Mouse (Mus musculus) MEL (cell line): ENCODE results near the gene H2-Ob. TPM values are rescaled to one million over a fixed set of nuclear protein-coding genes. Genes with fewer than 3 reads are reported as not detected.

ENCODE experiments used
- DNase-seq: peaks from one replicate; pipeline ENCODE4 v3.0.0; 2011; ENCODE audit warnings: low read depth, low spot score
- H3K27ac ChIP-seq: 2 replicates; pipeline ENCODE4 v1.5.1; 2012; ENCODE audit warnings: low read depth, mild to moderate bottlenecking, control low read depth, low read length, moderate library complexity; ENCODE audit not compliant: control insufficient read depth
- H3K27me3 ChIP-seq, 2 experiments: fragments of 150-350 bp in 1 of 2; sonication (generic) in 1 of 2; 2 replicates each; pipeline ENCODE4 v1.6.1; 2012; ENCODE audit warnings: low read length in 2 of 2, mild to moderate bottlenecking in 2 of 2, improper control_type of control experiment in 1 of 2, moderate library complexity in 1 of 2; ENCODE audit not compliant: insufficient read depth in 2 of 2, control insufficient read depth in 1 of 2
- H3K36me3 ChIP-seq, 2 experiments: 2 replicates each; pipeline ENCODE4 v1.6.1; 2012 to 2014; ENCODE audit warnings: low read length in 2 of 2, improper control_type of control experiment in 1 of 2, inconsistent platforms in 1 of 2, mild to moderate bottlenecking in 1 of 2; ENCODE audit not compliant: insufficient read depth in 2 of 2, control insufficient read depth in 1 of 2
- H3K4me1 ChIP-seq, 2 experiments: fragments of 150-350 bp in 1 of 2; sonication (generic) in 1 of 2; 2 replicates each; pipeline ENCODE4 v1.6.1; 2012; ENCODE audit warnings: low read length in 2 of 2, improper control_type of control experiment in 1 of 2, mild to moderate bottlenecking in 1 of 2; ENCODE audit not compliant: insufficient read depth in 2 of 2, control insufficient read depth in 1 of 2
- H3K4me3 ChIP-seq, 2 experiments: fragments of 150-350 bp in 1 of 2; sonication (generic) in 1 of 2; 2 replicates each; pipeline ENCODE4 v1.5.1; 2012; ENCODE audit warnings: low read depth in 2 of 2, low read length in 2 of 2, mild to moderate bottlenecking in 2 of 2, moderate library complexity in 2 of 2, control low read depth in 1 of 2, improper control_type of control experiment in 1 of 2; ENCODE audit not compliant: control insufficient read depth in 1 of 2, insufficient read depth in 1 of 2
- H3K79me2 ChIP-seq: 2 replicates; pipeline ENCODE4 v1.6.1; 2012; ENCODE audit warnings: mild to moderate bottlenecking, low read length, moderate library complexity; ENCODE audit not compliant: control insufficient read depth, poor library complexity, insufficient read depth
- H3K9ac ChIP-seq: 2 replicates; pipeline ENCODE4 v1.6.1; 2012; ENCODE audit warnings: low read depth, mild to moderate bottlenecking, control low read depth, low read length, moderate library complexity; ENCODE audit not compliant: control insufficient read depth, poor library complexity, severe bottlenecking
- H3K9me3 ChIP-seq: fragments of 150-350 bp; sonication (generic); replicated peaks from 2 replicates; pipeline ENCODE4 v1.6.1; 2012; ENCODE audit warnings: mild to moderate bottlenecking, low read length, improper control_type of control experiment, moderate library complexity; ENCODE audit not compliant: insufficient read depth
- BHLHE40 ChIP-seq: IDR thresholded peaks from 2 replicates; pipeline ENCODE4 v1.6.1; 2012; ENCODE audit warnings: low read depth, mild to moderate bottlenecking, inconsistent platforms, low read length, improper control_type of control experiment, borderline replicate concordance
- CHD2 ChIP-seq: IDR thresholded peaks from 2 replicates; pipeline ENCODE4 v1.6.1; 2011; ENCODE audit warnings: low read length, improper control_type of control experiment
- CTCF ChIP-seq, 3 experiments: IDR thresholded peaks in 2 of 3; conservative IDR thresholded peaks in 1 of 3; 2 replicates each; pipeline ENCODE4 v1.5.1; 2011 to 2012; ENCODE audit warnings: low read length in 3 of 3, low read depth in 2 of 3, mild to moderate bottlenecking in 2 of 3, improper control_type of control experiment in 1 of 3, inconsistent platforms in 1 of 3, mixed read lengths in 1 of 3, moderate library complexity in 1 of 3; ENCODE audit not compliant: control insufficient read depth in 1 of 3, insufficient read depth in 1 of 3, poor library complexity in 1 of 3, severe bottlenecking in 1 of 3
- ELF1 ChIP-seq: IDR thresholded peaks from 2 replicates; pipeline ENCODE4 v1.6.1; 2014; ENCODE audit warnings: low read depth, mild to moderate bottlenecking, inconsistent platforms, low read length, improper control_type of control experiment, moderate library complexity
- EP300 ChIP-seq, 2 experiments: IDR thresholded peaks; 2 replicates each; pipeline ENCODE4 v1.6.1; 2011; ENCODE audit warnings: improper control_type of control experiment in 2 of 2, low read length in 2 of 2, low read depth in 1 of 2, mild to moderate bottlenecking in 1 of 2
- ETS1 ChIP-seq: IDR thresholded peaks from 2 replicates; pipeline ENCODE4 v1.6.1; 2012; ENCODE audit warnings: low read depth, mild to moderate bottlenecking, inconsistent platforms, low read length, improper control_type of control experiment, moderate library complexity
- GABPA ChIP-seq: IDR thresholded peaks from 2 replicates; pipeline ENCODE4 v1.6.1; 2012; ENCODE audit warnings: low read depth, mild to moderate bottlenecking, inconsistent platforms, low read length, improper control_type of control experiment, moderate library complexity
- GATA1 ChIP-seq: IDR thresholded peaks from 2 replicates; pipeline ENCODE4 v1.6.1; 2011; ENCODE audit warnings: low read depth, low read length, improper control_type of control experiment
- MAFK ChIP-seq: IDR thresholded peaks from 2 replicates; pipeline ENCODE4 v1.6.1; 2011; ENCODE audit warnings: low read depth, mild to moderate bottlenecking, low read length, improper control_type of control experiment, borderline replicate concordance
- MAZ ChIP-seq: IDR thresholded peaks from 2 replicates; pipeline ENCODE4 v1.6.1; 2012; ENCODE audit warnings: low read depth, mild to moderate bottlenecking, inconsistent platforms, low read length, improper control_type of control experiment
- MEF2A ChIP-seq: IDR thresholded peaks from 2 replicates; pipeline ENCODE4 v1.6.1; 2014; ENCODE audit warnings: low read depth, mild to moderate bottlenecking, inconsistent platforms, low read length, improper control_type of control experiment; ENCODE audit not compliant: poor library complexity, insufficient replicate concordance, severe bottlenecking; ENCODE audit errors: extremely low read depth
- MXI1 ChIP-seq: IDR thresholded peaks from 2 replicates; pipeline ENCODE4 v1.6.1; 2011; ENCODE audit warnings: mild to moderate bottlenecking, low read depth, low read length, improper control_type of control experiment
- MYB ChIP-seq: IDR thresholded peaks from 2 replicates; pipeline ENCODE4 v1.6.1; 2011; ENCODE audit warnings: mild to moderate bottlenecking, low read depth, low read length, improper control_type of control experiment
- MYC ChIP-seq: IDR thresholded peaks from 2 replicates; pipeline ENCODE4 v1.6.1; 2011; ENCODE audit warnings: low read depth, mild to moderate bottlenecking, low read length, improper control_type of control experiment, moderate library complexity
- NRF1 ChIP-seq: IDR thresholded peaks from 2 replicates; pipeline ENCODE4 v1.6.1; 2014; ENCODE audit warnings: low read depth, mild to moderate bottlenecking, inconsistent platforms, low read length, improper control_type of control experiment, moderate library complexity; ENCODE audit not compliant: poor library complexity, insufficient read depth, severe bottlenecking
- POLR2A ChIP-seq, 2 experiments: IDR thresholded peaks; 2 replicates each; pipeline ENCODE4 v1.6.1; 2011 to 2012; ENCODE audit warnings: low read length in 2 of 2, mild to moderate bottlenecking in 2 of 2, control low read depth in 1 of 2, improper control_type of control experiment in 1 of 2, low read depth in 1 of 2, moderate library complexity in 1 of 2; ENCODE audit not compliant: control insufficient read depth in 1 of 2, insufficient read depth in 1 of 2, poor library complexity in 1 of 2
- POLR2AphosphoS2 ChIP-seq: IDR thresholded peaks from 2 replicates; pipeline ENCODE4 v1.6.1; 2011; ENCODE audit warnings: low read length, improper control_type of control experiment
- POLR2AphosphoS5 ChIP-seq: IDR thresholded peaks from 2 replicates; pipeline ENCODE4 v1.6.1; 2012; ENCODE audit warnings: low read depth, borderline replicate concordance, mild to moderate bottlenecking, inconsistent platforms, low read length, moderate library complexity, mixed read lengths
- RAD21 ChIP-seq: IDR thresholded peaks from 2 replicates; pipeline ENCODE4 v1.6.1; 2011; ENCODE audit warnings: mild to moderate bottlenecking, low read depth, low read length, improper control_type of control experiment
- SIN3A ChIP-seq: IDR thresholded peaks from 2 replicates; pipeline ENCODE4 v1.6.1; 2012; ENCODE audit warnings: low read length, improper control_type of control experiment, inconsistent platforms
- SMC3 ChIP-seq: IDR thresholded peaks from 2 replicates; pipeline ENCODE4 v1.6.1; 2011; ENCODE audit warnings: low read depth, low read length, improper control_type of control experiment
- TAL1 ChIP-seq: IDR thresholded peaks from 2 replicates; pipeline ENCODE4 v1.6.1; 2012; ENCODE audit warnings: mild to moderate bottlenecking, inconsistent platforms, low read length, moderate library complexity, mixed read lengths
- TBP ChIP-seq: IDR thresholded peaks from 2 replicates; pipeline ENCODE4 v1.8.0; 2011; ENCODE audit warnings: low read depth, low read length, improper control_type of control experiment
- TCF12 ChIP-seq: IDR thresholded peaks from 2 replicates; pipeline ENCODE4 v1.6.1; 2014; ENCODE audit warnings: low read depth, mild to moderate bottlenecking, inconsistent platforms, low read length, improper control_type of control experiment, moderate library complexity
- UBTF ChIP-seq: IDR thresholded peaks from 2 replicates; pipeline ENCODE4 v1.6.1; 2012; ENCODE audit warnings: low read depth, mild to moderate bottlenecking, inconsistent platforms, low read length, improper control_type of control experiment, moderate library complexity, borderline replicate concordance; ENCODE audit not compliant: insufficient read depth
- USF1 ChIP-seq: IDR thresholded peaks from 2 replicates; pipeline ENCODE4 v1.6.1; 2014; ENCODE audit warnings: low read depth, mild to moderate bottlenecking, inconsistent platforms, low read length, improper control_type of control experiment, moderate library complexity
- USF2 ChIP-seq, 2 experiments: IDR thresholded peaks; 2 replicates each; pipeline ENCODE4 v1.6.1; 2011 to 2012; ENCODE audit warnings: improper control_type of control experiment in 2 of 2, low read length in 2 of 2, borderline replicate concordance in 1 of 2, inconsistent platforms in 1 of 2, low read depth in 1 of 2, mild to moderate bottlenecking in 1 of 2; ENCODE audit not compliant: insufficient read depth in 1 of 2
- ZC3H11A ChIP-seq: IDR thresholded peaks from 2 replicates; pipeline ENCODE4 v1.6.1; 2012; ENCODE audit warnings: low read depth, mild to moderate bottlenecking, inconsistent platforms, low read length, improper control_type of control experiment
- ZKSCAN1 ChIP-seq: IDR thresholded peaks from 2 replicates; pipeline ENCODE4 v1.6.1; 2012; ENCODE audit warnings: low read depth, mild to moderate bottlenecking, inconsistent platforms, low read length, improper control_type of control experiment, moderate library complexity
- ZNF384 ChIP-seq: IDR thresholded peaks from 2 replicates; pipeline ENCODE4 v1.6.1; 2012; ENCODE audit warnings: low read depth, mild to moderate bottlenecking, inconsistent platforms, low read length, improper control_type of control experiment
- polyA plus RNA-seq, 2 experiments: library from polyadenylated mRNA; stranded (reverse) in 1 of 2; unstranded in 1 of 2; fragments of >175 nt in 1 of 2; fragments of >200 nt in 1 of 2; gene quantifications; 2 replicates each; pipeline versions ENCODE4 v1.2.1 to v1.2.4; 2012; ENCODE audit warnings: low replicate concordance in 2 of 2, low read depth in 1 of 2; ENCODE audit not compliant: insufficient read length in 2 of 2, insufficient read depth in 1 of 2, missing spikeins in 1 of 2
- total RNA-seq: library from RNA; depleted of rRNA; stranded (reverse); fragments of 300-350 nt; gene quantifications from 2 replicates; pipeline ENCODE4 v1.2.3, GENCODE M21; 2012

The H2-Ob gene
- total and polyA plus RNA-seq, 3 experiments, result 0.81 to 2.0 TPM; not detected in 1

DNA sequence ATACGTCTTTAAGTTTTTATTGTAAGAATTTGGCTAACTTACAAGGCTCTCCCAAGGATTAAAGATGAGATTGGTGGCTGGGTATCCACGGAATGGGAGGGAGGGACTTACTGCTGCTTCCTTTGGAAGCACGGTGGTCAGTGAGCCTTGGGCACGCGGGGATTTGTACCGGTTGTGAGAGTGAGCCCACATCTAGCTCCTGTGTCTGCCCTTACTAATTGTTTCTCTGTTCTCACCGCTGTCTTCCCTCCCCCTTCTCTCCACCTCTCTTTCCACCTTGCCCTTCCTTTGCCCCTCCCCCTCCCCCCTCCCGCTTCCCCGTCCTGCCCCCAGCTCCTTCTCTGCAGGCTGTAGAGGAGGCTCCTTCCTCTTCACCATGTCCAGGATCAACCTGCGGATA lies 30.3 kb upstream of the H2-Ob start:
- H3K9me3 ChIP-seq, result no peaks in the 10 kb centered on the region
- no peak overlapping the region for H3K4me3 ChIP-seq
- no peak overlapping the region for H3K27ac ChIP-seq
- DNase-seq, result no peak
- no peak for TF ChIP-seq UBTF
- no peak for TF ChIP-seq CTCF (IDR thresholded peaks at IDR 0.05 in 2 of 3, conservative IDR thresholded peaks at IDR 0.05 in 1 of 3; ENCODE audit: control insufficient read depth in 1 of 3, insufficient read depth in 1 of 3, low read depth in 2 of 3, low read length in 3 of 3, poor library complexity in 1 of 3, severe bottlenecking in 1 of 3)
- no peak for TF ChIP-seq POLR2AphosphoS5
- no peak for TF ChIP-seq USF1
- TF ChIP-seq GABPA, result no peak
- no peak for TF ChIP-seq ZNF384
- TF ChIP-seq MXI1, result no peak
- no peak for TF ChIP-seq MEF2A
- peaks cover 15 to 43% of the 10 kb centered on the region in 2 experiments for H3K4me1 ChIP-seq
- H3K79me2 ChIP-seq, result peaks cover 13% of the 10 kb centered on the region
- H3K27me3 ChIP-seq, result no peaks in the 10 kb centered on the region
- H3K36me3 ChIP-seq, result peaks cover 2 to 28% of the 10 kb centered on the region in 2 experiments; a peak in 3 of 4 replicates
- no peak overlapping the region for H3K9ac ChIP-seq

DNA sequence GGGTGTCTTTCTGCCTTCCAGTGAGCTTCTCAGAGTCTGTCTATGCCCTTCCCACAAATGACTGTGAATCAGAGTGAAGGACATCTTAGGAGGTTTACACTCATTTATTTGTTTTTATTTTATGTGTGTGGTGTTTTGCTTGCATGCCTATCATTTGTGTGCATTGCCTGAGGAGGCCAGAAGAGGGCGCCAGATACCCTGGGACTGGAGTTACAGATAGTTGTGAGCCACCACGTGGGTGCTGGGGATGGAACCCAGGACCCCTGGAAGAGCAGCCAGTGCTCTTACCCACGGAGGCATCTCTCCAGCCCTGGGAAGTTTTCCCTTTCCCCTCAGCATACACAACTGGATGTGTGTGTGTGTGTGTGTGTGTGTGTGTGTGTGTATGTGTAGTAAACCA lies 29.0 kb upstream of the H2-Ob start:
- Histone ChIP-seq H3K27me3 (no peaks in the 10 kb centered on the region), H3K4me3 (no peak overlapping the region), H3K27ac (peak overlapping the region; percentile 95), H3K79me2 (peaks cover 9% of the 10 kb centered on the region), H3K9ac (no peak overlapping the region), H3K36me3 (peaks cover 2 to 28% of the 10 kb centered on the region in 2 experiments; a peak in 3 of 4 replicates), H3K9me3 (no peaks in the 10 kb centered on the region), H3K4me1 (peaks cover 13 to 41% of the 10 kb centered on the region in 2 experiments)
- DNase-seq, result peak; percentile 78
- TF ChIP-seq GATA1, result no peak
- TF ChIP-seq MAZ, result no peak
- no peak for TF ChIP-seq BHLHE40
- TF ChIP-seq POLR2AphosphoS2, result no peak
- no peak for TF ChIP-seq MAFK
- TF ChIP-seq TBP, result no peak
- TF ChIP-seq GABPA, result no peak
- no peak for TF ChIP-seq EP300 (IDR thresholded peaks at IDR 0.05; ENCODE audit: low read depth in 1 of 2, low read length in 2 of 2)
- no peak for TF ChIP-seq ETS1
- TF ChIP-seq MYB, result no peak
- TF ChIP-seq CTCF (IDR thresholded peaks at IDR 0.05 in 2 of 3, conservative IDR thresholded peaks at IDR 0.05 in 1 of 3; ENCODE audit: control insufficient read depth in 1 of 3, insufficient read depth in 1 of 3, low read depth in 2 of 3, low read length in 3 of 3, poor library complexity in 1 of 3, severe bottlenecking in 1 of 3), result peak; percentile 67 to 80 (median 76)
- TF ChIP-seq ZKSCAN1, result no peak
- no peak for TF ChIP-seq CHD2
- no peak for TF ChIP-seq SIN3A
- no peak; the same call in 1 of the 2 replicates for TF ChIP-seq MXI1
- TF ChIP-seq NRF1, result no peak
- 0 out of 2 replicates have a peak, but pooled peaks have one; percentile 0 for TF ChIP-seq ZC3H11A
- no peak for TF ChIP-seq ELF1
- TF ChIP-seq USF2 (IDR thresholded peaks at IDR 0.05; ENCODE audit: borderline replicate concordance in 1 of 2, insufficient read depth in 1 of 2, low read depth in 1 of 2, low read length in 2 of 2), result no peak
- peak; percentile 71 for TF ChIP-seq MYC
- TF ChIP-seq USF1, result peak; percentile 68
- peak; percentile 45 for TF ChIP-seq RAD21
- no peak for TF ChIP-seq POLR2AphosphoS5
- TF ChIP-seq TAL1, result no peak
- TF ChIP-seq POLR2A (IDR thresholded peaks at IDR 0.05; ENCODE audit: control insufficient read depth in 1 of 2, insufficient read depth in 1 of 2, low read depth in 1 of 2, low read length in 2 of 2, poor library complexity in 1 of 2), result no peak
- peak; percentile 44; the same call in 1 of the 2 replicates for TF ChIP-seq SMC3
- no peak for TF ChIP-seq TCF12
